Mouse (Mus musculus) cortical plate, adult 2 months (tissue): ENCODE measurements around the gene Gprc5a.

Experiments used
- CTCF ChIP-seq: fragments of 200-500 bp; IDR thresholded peaks from 2 replicates; pipeline ENCODE4 v1.5.1; 2011; ENCODE audit warnings: mild to moderate bottlenecking, control low read depth, low read length; ENCODE audit not compliant: insufficient read depth; ENCODE audit errors: extremely low read depth
- POLR2A ChIP-seq: fragments of 200-500 bp; IDR thresholded peaks from 2 replicates; pipeline ENCODE4 v1.6.1; 2011; ENCODE audit warnings: mild to moderate bottlenecking, low read length, control low read depth; ENCODE audit not compliant: insufficient read depth; ENCODE audit errors: extremely low read depth

GRCm38 (mm10) chr6:135024781-135025420 is 40.5 kb upstream of the Gprc5a start:
- no peak for TF ChIP-seq CTCF
- no peak for TF ChIP-seq POLR2A
